Mouse (Mus musculus) neural tube, embryonic 11.5 days (tissue): ENCODE results near the gene Lrrk1. TPM values are rescaled to one million over a fixed set of nuclear protein-coding genes. Genes with fewer than 3 reads are reported as not detected.

Source experiments
- ATAC-seq: fragments of 200-750 bp; cut with Nextera tagmentation; 2 replicates; pipeline ENCODE4 v1.8.0; 2017; ENCODE audit warnings: moderate number of reproducible peaks, mild to moderate bottlenecking, moderate TSS enrichment, moderate library complexity; ENCODE audit not compliant: insufficient read depth, low FRiP score, low TSS enrichment
- DNase-seq: peaks from one replicate; pipeline ENCODE4 v3.0.0-alpha.2; 2015; ENCODE audit warnings: low spot score
- H3K27ac ChIP-seq: fragments of 300-500 bp; sonication (generic); 2 replicates; pipeline ENCODE4 v1.5.1; 2014; ENCODE audit warnings: low read depth, mild to moderate bottlenecking, low read length
- H3K27me3 ChIP-seq: fragments of 300-500 bp; sonication (generic); 2 replicates; pipeline ENCODE4 v1.6.1; 2014; ENCODE audit warnings: mild to moderate bottlenecking, low read length, mixed read lengths; ENCODE audit not compliant: control insufficient read depth, insufficient read depth
- H3K36me3 ChIP-seq: fragments of 300-500 bp; sonication (generic); 2 replicates; pipeline ENCODE4 v1.6.1; 2014; ENCODE audit warnings: mild to moderate bottlenecking, low read length, moderate library complexity, mixed read lengths; ENCODE audit not compliant: control insufficient read depth, insufficient read depth
- H3K4me1 ChIP-seq: fragments of 300-500 bp; sonication (generic); 2 replicates; pipeline ENCODE4 v1.6.1; 2014; ENCODE audit warnings: low read length, mixed read lengths; ENCODE audit not compliant: control insufficient read depth, insufficient read depth
- H3K4me2 ChIP-seq: fragments of 300-500 bp; sonication (generic); 2 replicates; pipeline ENCODE4 v1.6.1; 2014; ENCODE audit warnings: low read depth, mild to moderate bottlenecking, moderate library complexity
- H3K4me3 ChIP-seq: fragments of 300-500 bp; sonication (generic); 2 replicates; pipeline ENCODE4 v1.5.1; 2014; ENCODE audit warnings: low read depth, low read length
- H3K9ac ChIP-seq: fragments of 300-500 bp; sonication (generic); 2 replicates; pipeline ENCODE4 v1.6.1; 2014; ENCODE audit warnings: mild to moderate bottlenecking, low read length
- H3K9me3 ChIP-seq: fragments of 300-500 bp; sonication (generic); 2 replicates; pipeline ENCODE4 v1.6.1; 2016; ENCODE audit warnings: low read length; ENCODE audit not compliant: control insufficient read depth
- WGBS: fragments of 180-500 bp; shearing (Covaris S2); extraction: QIAGEN DNeasy Blood & Tissue Kit; methylation state at CpG from one replicate; pipeline ENCODE4 v1.1.7; 2014; 5-methylcytosine and 5-hydroxymethylcytosine counted together
- polyA plus RNA-seq: library from polyadenylated mRNA; unstranded; fragments of >200 nt; fragmentation: Nextera tagmentation; extraction: Ambion mirVana; gene quantifications from 2 replicates; pipeline ENCODE4 v1.2.1, GENCODE M21; 2014

Gene Lrrk1
- polyA plus RNA-seq, 1 experiment from 2014 or later, result 7.0 TPM

- Histone ChIP-seq H3K9ac (no peak overlapping the region), H3K27me3 (no peaks in the 10 kb centered on the region), H3K4me3 (no peak overlapping the region), H3K27ac (no peak overlapping the region), H3K36me3 (no peaks in the 10 kb centered on the region), H3K4me2 (no peak overlapping the region), H3K4me1 (no peaks in the 10 kb centered on the region), H3K9me3 (no peaks in the 10 kb centered on the region)
- WGBS, result 63% methylated on average over 3 of the region's 3 CpGs
- DNase-seq, result no peak
- no peak for ATAC-seq
These were observed 48.1 kb downstream of the Lrrk1 start for GRCm38 (mm10) chr7:66340044-66340443.

GRCm38 (mm10) chr7:66339625-66340024 lies 48.5 kb downstream of the Lrrk1 start:
- Histone ChIP-seq H3K4me1 (no peaks in the 10 kb centered on the region), H3K36me3 (no peaks in the 10 kb centered on the region), H3K4me3 (no peak overlapping the region), H3K9me3 (no peaks in the 10 kb centered on the region), H3K4me2 (no peak overlapping the region), H3K9ac (no peak overlapping the region), H3K27me3 (no peaks in the 10 kb centered on the region), H3K27ac (no peak overlapping the region)
- DNase-seq, result no peak
- 57% methylated on average over 5 of the region's 5 CpGs for WGBS
- no peak for ATAC-seq

GRCm38 (mm10) chr7:66336955-66337354 lies 51.2 kb downstream of the Lrrk1 start:
- H3K9ac ChIP-seq, result no peak overlapping the region
- ATAC-seq (no peak), DNase-seq (no peak)
- H3K27me3 ChIP-seq, result no peaks in the 10 kb centered on the region
- 89% methylated on average over 2 of the region's 2 CpGs for WGBS
- no peaks in the 10 kb centered on the region for H3K4me1 ChIP-seq
- no peak overlapping the region for H3K27ac ChIP-seq
- no peaks in the 10 kb centered on the region for H3K36me3 ChIP-seq
- no peak overlapping the region for H3K4me3 ChIP-seq
- H3K9me3 ChIP-seq, result no peaks in the 10 kb centered on the region
- no peak overlapping the region for H3K4me2 ChIP-seq

DNA sequence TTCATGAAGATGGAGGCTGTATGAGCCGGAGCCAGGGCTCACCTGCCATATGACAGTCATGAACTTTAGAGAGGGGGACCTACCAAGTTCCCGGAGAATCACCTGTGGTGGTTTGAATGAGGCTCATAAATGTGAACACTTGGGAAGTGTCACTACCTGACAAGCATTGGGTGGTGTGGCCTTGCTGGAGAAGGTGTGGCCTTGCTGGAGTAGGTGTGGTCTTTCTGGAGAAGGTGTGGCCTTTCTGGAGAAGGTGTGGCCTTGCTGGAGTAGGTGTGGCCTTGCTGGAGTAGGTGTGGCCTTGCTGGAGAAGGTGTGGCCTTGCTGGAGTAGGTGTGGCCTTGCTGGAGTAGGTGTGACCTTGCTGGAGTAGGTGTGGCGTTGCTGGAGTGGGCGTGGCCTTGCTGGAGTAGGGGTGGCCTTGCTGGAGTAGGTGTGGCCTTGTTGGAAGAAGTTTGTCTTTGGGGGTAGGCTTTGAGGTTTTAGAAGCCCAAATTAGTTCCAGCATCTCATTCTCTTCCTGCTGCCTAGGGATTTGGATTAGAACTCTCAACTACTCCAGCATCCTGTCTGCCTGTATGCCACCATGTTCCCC lies 54.1 kb downstream of the Lrrk1 start:
- 92% methylated on average over 4 of the region's 4 CpGs for WGBS
- Histone ChIP-seq H3K36me3 (no peaks in the 10 kb centered on the region), H3K4me1 (no peaks in the 10 kb centered on the region), H3K27me3 (no peaks in the 10 kb centered on the region), H3K27ac (no peak overlapping the region), H3K9me3 (no peaks in the 10 kb centered on the region), H3K4me2 (no peak overlapping the region), H3K4me3 (no peak overlapping the region), H3K9ac (no peak overlapping the region)
- ATAC-seq (no peak), DNase-seq (no peak)

DNA sequence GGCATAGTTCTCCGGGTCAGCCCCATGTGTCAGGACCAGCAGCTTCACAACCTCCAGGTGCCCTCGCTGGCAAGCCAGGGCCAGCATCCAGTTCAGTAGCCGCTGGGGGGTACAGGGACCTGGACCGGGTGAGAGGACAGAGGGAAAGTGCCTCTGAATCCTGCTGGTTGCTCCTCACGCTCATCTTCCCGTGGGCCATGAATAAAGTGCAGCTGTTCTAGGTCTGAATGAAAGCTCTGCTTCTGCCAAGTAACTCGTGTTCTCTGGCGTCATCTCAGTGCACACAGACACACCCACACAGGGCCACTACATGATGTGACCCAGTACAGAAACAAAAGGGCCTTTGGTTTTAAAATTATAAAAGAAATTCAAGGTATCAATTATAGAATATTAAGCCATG lies 55.8 kb downstream of the Lrrk1 start:
- H3K4me3 ChIP-seq, result no peak overlapping the region
- H3K4me1 ChIP-seq, result no peaks in the 10 kb centered on the region
- no peak for DNase-seq
- H3K4me2 ChIP-seq, result no peak overlapping the region
- no peaks in the 10 kb centered on the region for H3K27me3 ChIP-seq
- H3K9ac ChIP-seq, result no peak overlapping the region
- WGBS, result 94% methylated on average over 8 of the region's 8 CpGs
- H3K9me3 ChIP-seq, result no peaks in the 10 kb centered on the region
- no peaks in the 10 kb centered on the region for H3K36me3 ChIP-seq
- no peak for ATAC-seq
- H3K27ac ChIP-seq, result no peak overlapping the region

- H3K27me3 ChIP-seq, result no peaks in the 10 kb centered on the region
- WGBS, result 84% methylated on average over 9 of the region's 9 CpGs
- no peak for DNase-seq
- no peak for ATAC-seq
- H3K36me3 ChIP-seq, result no peaks in the 10 kb centered on the region
- H3K9me3 ChIP-seq, result no peaks in the 10 kb centered on the region
- no peak overlapping the region for H3K4me3 ChIP-seq
- H3K4me2 ChIP-seq, result no peak overlapping the region
- no peaks in the 10 kb centered on the region for H3K4me1 ChIP-seq
- no peak overlapping the region for H3K27ac ChIP-seq
- H3K9ac ChIP-seq, result no peak overlapping the region
These were observed 57.5 kb downstream of the Lrrk1 start for GRCm38 (mm10) chr7:66330610-66331009.

- 79% methylated on average over 2 of the region's 2 CpGs for WGBS
- DNase-seq, result no peak
These were observed 60.6 kb downstream of the Lrrk1 start for GRCm38 (mm10) chr7:66327516-66327915.

GRCm38 (mm10) chr7:66325419-66326053 lies 62.6 kb downstream of the Lrrk1 start:
- no peak overlapping the region for H3K4me3 ChIP-seq
- H3K27ac ChIP-seq, result no peak overlapping the region
- no peak overlapping the region for H3K4me2 ChIP-seq
- H3K27me3 ChIP-seq, result no peaks in the 10 kb centered on the region
- no peaks in the 10 kb centered on the region for H3K4me1 ChIP-seq
- WGBS, result 55% methylated on average over 3 of the region's 3 CpGs
- H3K9ac ChIP-seq, result no peak overlapping the region
- ATAC-seq (no peak), DNase-seq (no peak)
- no peaks in the 10 kb centered on the region for H3K9me3 ChIP-seq
- no peaks in the 10 kb centered on the region for H3K36me3 ChIP-seq

More at GRCm38 (mm10) chr7:66327516-66327915, 60.6 kb downstream of the Lrrk1 start:
- H3K27me3 ChIP-seq, result no peaks in the 10 kb centered on the region
- no peak overlapping the region for H3K9ac ChIP-seq
- H3K9me3 ChIP-seq, result no peaks in the 10 kb centered on the region
- H3K36me3 ChIP-seq, result no peaks in the 10 kb centered on the region
- no peak overlapping the region for H3K4me3 ChIP-seq
- H3K27ac ChIP-seq, result no peak overlapping the region
- H3K4me1 ChIP-seq, result no peaks in the 10 kb centered on the region
- H3K4me2 ChIP-seq, result no peak overlapping the region
- ATAC-seq, result no peak

DNA sequence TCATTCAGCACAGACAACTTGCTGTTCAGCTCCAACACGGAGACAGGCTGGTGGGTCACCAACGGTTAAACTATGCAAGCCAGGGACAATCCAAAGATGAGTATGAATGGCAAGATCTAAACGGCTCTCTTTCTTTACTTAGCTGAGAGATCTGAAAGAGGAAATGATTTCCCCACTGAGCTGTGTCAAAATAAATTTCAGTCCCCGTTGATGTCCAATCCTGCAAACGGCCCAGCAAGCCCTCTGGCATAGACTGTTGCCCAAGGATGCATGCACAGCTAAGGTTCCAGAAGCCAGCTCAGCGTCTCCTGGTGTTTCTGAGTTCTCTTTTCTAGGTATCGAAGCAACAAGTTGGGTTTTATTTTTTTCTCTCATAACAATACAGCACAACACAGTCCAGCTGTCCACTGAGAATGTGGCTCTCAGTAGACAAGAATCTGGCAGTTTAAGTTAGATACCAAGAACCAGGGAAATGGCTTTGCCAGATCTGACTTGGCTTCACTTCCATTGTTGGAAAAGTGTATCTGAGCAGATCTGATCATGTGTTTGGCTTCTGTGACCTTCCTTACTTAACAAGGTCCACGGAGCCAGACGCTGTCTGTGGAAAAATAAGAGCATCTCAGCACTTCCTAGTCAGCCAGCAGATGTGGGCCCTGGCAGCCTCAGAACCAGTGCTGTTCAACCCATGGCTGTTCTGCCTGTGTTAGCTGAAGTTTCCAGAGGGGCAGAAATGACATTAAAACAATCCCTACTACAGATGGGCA lies 64.7 kb downstream of the Lrrk1 start:
- ATAC-seq (no peak), DNase-seq (no peak)
- no peaks in the 10 kb centered on the region for H3K36me3 ChIP-seq
- WGBS, result 80% methylated on average over 9 of the region's 9 CpGs
- H3K27ac ChIP-seq, result no peak overlapping the region
- H3K9me3 ChIP-seq, result no peaks in the 10 kb centered on the region
- no peaks in the 10 kb centered on the region for H3K4me1 ChIP-seq
- no peak overlapping the region for H3K4me2 ChIP-seq
- H3K4me3 ChIP-seq, result no peak overlapping the region
- H3K9ac ChIP-seq, result no peak overlapping the region
- no peaks in the 10 kb centered on the region for H3K27me3 ChIP-seq
